Mouse (Mus musculus) gastrocnemius, adult 2 months (tissue): Measurements from ENCODE around the gene Mymk. TPM values are rescaled to one million over a fixed set of nuclear protein-coding genes. Genes with fewer than 3 reads are reported as not detected.

Experiments
- DNase-seq: peaks from one replicate; pipeline ENCODE4 v3.0.0; 2022
- H3K27ac ChIP-seq: fragments of 200-600 bp; 2 replicates; pipeline ENCODE4 v1.8.1; 2022; ENCODE audit warnings: mild to moderate bottlenecking
- H3K4me3 ChIP-seq: fragments of 200-600 bp; 2 replicates; pipeline ENCODE4 v1.8.1; 2022; ENCODE audit warnings: mild to moderate bottlenecking, moderate library complexity
- CTCF ChIP-seq: fragments of 200-600 bp; IDR thresholded peaks from 2 replicates; pipeline ENCODE4 v1.8.1; 2022; ENCODE audit warnings: antibody characterized with exemption, mild to moderate bottlenecking, moderate library complexity
- intact Hi-C: fragments of 180-260 bp; cut with DNase I; formaldehyde crosslinking; loops from one replicate; pipeline ENCODE4 v1.15.1; 2025
- total RNA-seq, 2 experiments: library from RNA; stranded (reverse); gene quantifications; 2 replicates each; pipeline ENCODE4 v1.2.3; 2021

The Mymk gene
- total RNA-seq, 2 experiments from 2014 or later = 0.36 TPM; not detected in 1

DNA sequence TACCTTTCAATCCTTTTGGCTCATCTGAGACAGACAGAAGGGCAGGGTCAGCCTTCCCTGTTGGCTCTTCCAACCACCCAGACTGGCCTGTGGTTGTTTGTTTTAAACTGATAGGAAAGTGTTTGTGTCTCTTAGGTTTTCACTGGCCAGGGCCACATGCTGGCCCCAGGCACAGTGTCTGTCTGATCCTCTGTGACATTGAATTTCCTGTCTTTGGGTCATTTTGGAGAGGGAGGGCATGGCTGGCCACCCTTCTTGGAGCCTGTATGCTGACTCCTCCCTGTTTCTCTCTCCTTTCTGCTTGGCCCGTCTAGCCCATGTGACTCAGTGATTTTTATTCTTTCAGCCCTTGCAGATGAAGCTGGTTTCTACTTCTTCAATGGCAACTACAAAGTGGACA, 17.3 kb upstream of the Mymk start:
- DNase-seq = no peak
- H3K27ac ChIP-seq = peak overlapping the region; percentile 87
- no peak overlapping the region for H3K4me3 ChIP-seq
- intact Hi-C loops = loop anchor here (5.0 kb wide), 1 partner anchor 118 kb away; no protein-coding TSS in a partner anchor
- no peak for TF ChIP-seq CTCF

DNA sequence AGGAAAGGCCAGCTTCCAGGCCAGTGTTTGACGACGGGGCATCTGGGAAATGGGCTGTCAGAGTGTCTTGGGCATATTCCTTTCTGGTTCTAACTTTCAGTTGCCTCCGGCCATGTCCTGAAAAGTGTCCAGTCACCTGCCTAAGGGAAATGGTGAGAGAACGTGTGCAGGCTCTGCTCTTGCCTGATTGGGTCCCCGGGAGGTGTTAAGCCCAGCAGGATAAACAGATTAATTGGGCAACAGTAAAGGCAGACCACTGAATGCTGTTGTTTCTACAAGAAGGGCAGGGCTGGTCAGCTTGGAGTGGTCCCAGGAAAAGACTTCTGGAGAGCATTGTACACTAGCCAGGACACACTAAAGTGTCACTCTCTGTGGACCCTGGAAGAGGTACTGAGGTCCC, 16.7 kb upstream of the Mymk start:
- no peak for DNase-seq
- no peak for TF ChIP-seq CTCF
- intact Hi-C loops = loop anchor here (5.0 kb wide), 1 partner anchor 119 kb away; no protein-coding TSS in a partner anchor
- H3K27ac ChIP-seq = peak overlapping the region; percentile 87
- peak overlapping the region; percentile 50 for H3K4me3 ChIP-seq

GRCm38 (mm10) chr2:27088071-27088644, 16.2 kb upstream of the Mymk start:
- peak overlapping the region; percentile 87 for H3K27ac ChIP-seq
- H3K4me3 ChIP-seq = peak overlapping the region; percentile 50
- intact Hi-C loops = loop anchor here (5.0 kb wide), 1 partner anchor 119 kb away; no protein-coding TSS in a partner anchor

DNA sequence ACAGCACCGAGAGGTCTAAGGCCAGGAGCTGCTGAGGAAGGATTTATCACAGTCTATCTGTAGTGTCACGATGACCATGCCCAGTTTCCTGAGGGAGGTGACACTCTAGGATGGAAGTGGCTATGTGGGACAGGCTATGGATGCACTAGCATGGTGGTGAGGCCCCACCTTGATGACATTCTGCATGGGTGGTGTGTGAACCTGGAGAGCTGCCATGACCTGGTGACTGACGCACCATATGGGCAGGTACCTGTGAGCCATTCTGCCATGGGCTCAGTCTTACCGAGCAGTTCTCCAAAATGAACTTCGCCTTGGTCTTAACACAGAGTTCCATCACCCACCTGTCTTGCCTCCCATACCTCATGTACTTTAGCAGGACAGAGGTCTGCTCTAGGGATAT, 15.6 kb upstream of the Mymk start:
- DNase-seq = no peak
- intact Hi-C loops = loop anchor here (5.0 kb wide), 1 partner anchor 120 kb away; no protein-coding TSS in a partner anchor
- no peak for TF ChIP-seq CTCF
- H3K27ac ChIP-seq = peak overlapping the region; percentile 66
- no peak overlapping the region for H3K4me3 ChIP-seq

More at GRCm38 (mm10) chr2:27088071-27088644, 16.2 kb upstream of the Mymk start:
- TF ChIP-seq CTCF = no peak
- peak; percentile 90 for DNase-seq

- intact Hi-C loops = loop anchor here (5.0 kb wide), 1 partner anchor 121 kb away; no protein-coding TSS in a partner anchor
- no peak for TF ChIP-seq CTCF
- no peak for DNase-seq
- Histone ChIP-seq H3K27ac (no peak overlapping the region), H3K4me3 (no peak overlapping the region)
Measured at GRCm38 (mm10) chr2:27086483-27087010, 14.6 kb upstream of the Mymk start.

- Histone ChIP-seq H3K27ac (no peak overlapping the region), H3K4me3 (no peak overlapping the region)
- TF ChIP-seq CTCF = no peak
- peak; percentile 63 for DNase-seq
- intact Hi-C loops = loop anchor here (5.0 kb wide), 1 partner anchor 122 kb away; no protein-coding TSS in a partner anchor
Measured at GRCm38 (mm10) chr2:27085801-27086200, 13.8 kb upstream of the Mymk start.

DNA sequence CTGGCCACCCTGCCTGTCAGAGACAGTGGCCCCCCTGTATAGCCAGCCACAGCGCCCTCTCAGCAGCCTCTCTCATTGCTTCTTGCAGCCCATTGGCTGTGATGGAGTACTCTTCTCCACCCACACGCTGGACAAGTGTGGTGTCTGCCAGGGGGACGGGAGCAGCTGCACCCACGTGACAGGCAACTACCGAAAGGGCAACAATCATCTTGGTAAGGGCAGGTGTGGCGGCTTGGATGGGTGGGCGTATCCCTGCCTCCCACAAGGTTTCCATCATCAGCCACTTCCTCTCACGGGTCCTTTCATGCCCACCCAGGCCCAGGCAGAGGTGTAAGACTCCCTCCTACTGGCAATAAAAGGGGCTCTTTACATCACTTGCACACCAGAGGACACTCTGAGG, 13.0 kb upstream of the Mymk start:
- TF ChIP-seq CTCF = no peak
- Histone ChIP-seq H3K27ac (no peak overlapping the region), H3K4me3 (no peak overlapping the region)
- no peak for DNase-seq
- intact Hi-C loops = loop anchor here (5.0 kb wide), 1 partner anchor 122 kb away; no protein-coding TSS in a partner anchor

DNA sequence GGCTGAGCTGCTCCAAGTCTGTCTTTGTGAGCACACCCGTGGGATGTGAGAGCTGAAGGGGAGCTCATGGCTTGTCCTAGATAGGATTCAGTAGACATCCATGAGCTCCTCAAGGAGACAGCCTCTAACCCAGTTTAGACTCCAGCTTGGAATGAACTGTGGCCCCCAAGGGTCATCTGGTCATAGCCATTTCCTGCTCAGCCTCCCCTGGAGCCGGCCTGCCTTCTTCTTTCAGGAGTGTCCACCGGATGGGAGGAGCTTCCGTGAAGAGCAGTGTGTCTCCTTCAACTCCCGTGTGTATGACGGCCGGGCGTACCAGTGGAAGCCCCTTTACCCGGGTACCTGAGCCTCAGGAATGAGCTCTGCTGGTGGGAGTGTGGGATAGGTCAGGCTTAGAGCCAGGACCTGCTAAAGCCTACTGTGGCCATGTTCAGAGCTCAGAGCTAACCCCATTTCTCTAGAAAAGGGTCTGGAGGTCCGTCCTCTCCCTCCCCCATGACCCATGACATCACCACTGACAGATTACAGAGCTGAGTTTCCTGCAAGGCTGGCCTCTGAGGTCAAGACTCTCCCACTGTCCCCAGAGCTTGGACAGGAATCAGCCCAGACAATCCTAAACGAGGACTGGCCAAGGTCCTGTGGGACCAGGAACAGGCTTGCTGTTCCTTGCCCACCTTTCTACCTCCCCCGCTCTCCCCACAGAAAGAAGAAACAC, 11.9 kb upstream of the Mymk start:
- H3K27ac ChIP-seq = no peak overlapping the region
- no peak for DNase-seq
- TF ChIP-seq CTCF = no peak
- no peak overlapping the region for H3K4me3 ChIP-seq
- intact Hi-C loops = no loop called here

DNA sequence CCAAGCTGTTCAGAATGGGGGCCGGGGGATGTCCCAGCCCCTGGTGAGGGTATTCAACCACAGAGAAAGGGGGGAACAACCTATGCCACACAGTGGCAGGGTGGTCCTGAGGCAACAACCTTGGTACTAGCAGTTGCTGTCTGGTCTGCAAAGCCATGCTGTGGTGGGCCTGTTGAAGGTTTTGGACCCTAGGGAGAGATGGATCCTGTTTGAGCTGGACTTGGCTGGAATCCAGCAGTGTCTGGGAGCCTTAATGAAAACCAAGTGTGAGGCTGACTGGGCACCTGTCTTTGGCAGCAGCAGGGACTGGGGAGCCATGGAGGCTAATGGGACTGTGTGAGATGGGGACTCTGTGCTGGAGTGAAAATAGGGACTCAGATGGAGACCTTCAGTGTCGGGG, 7.7 kb upstream of the Mymk start:
- TF ChIP-seq CTCF = no peak
- intact Hi-C loops = no loop called here
- DNase-seq = peak; percentile 41
- Histone ChIP-seq H3K27ac (0 out of 2 replicates have a peak overlapping the region, but pooled peaks have one; percentile 29), H3K4me3 (peak overlapping the region; percentile 62)

DNA sequence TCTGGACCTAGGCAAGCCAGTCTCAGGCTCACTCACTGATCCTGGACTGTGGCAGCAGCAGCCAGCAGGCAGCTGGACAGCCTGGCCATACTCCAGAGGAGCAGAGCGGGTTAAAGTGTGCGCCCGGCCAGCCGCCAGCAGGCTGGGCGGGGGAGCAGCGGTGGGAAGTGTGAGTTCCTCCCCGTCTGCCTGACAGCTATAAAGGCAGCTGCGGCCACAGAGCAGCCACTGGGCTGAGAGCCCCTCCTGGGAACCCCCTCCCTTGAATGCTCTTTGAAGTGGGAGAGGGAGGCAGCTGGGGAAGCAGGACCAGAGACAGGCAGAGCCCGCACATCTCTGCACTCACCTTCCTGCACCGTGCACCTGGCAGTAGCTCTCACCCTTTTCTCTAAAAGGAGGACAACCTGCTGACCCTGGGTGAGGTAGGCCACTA, 7.2 kb upstream of the Mymk start, which contains the start of gene Adamtsl2:
Adamtsl2 (plus strand) TSS at position 228 of the 433 bp plus-strand sequence.
- intact Hi-C loops = no loop called here
- TF ChIP-seq CTCF = no peak
- peak; percentile 88 for DNase-seq
- Histone ChIP-seq H3K4me3 (peak within 1 kb of the TSS; percentile 62), H3K27ac (0 out of 2 replicates have a peak within 1 kb of the TSS, but pooled peaks have one; percentile 29)

- TF ChIP-seq CTCF = no peak
- no peak for DNase-seq
- Histone ChIP-seq H3K27ac (no peak overlapping the region), H3K4me3 (no peak overlapping the region)
- intact Hi-C loops = no loop called here
Measured at GRCm38 (mm10) chr2:27078312-27078711, 6.3 kb upstream of the Mymk start.

- TF ChIP-seq CTCF = peak; percentile 16; the same call in 1 of the 2 replicates
- H3K4me3 ChIP-seq = no peak overlapping the region
- intact Hi-C loops = no loop called here
- DNase-seq = peak; percentile 43
- no peak overlapping the region for H3K27ac ChIP-seq
Measured at GRCm38 (mm10) chr2:27077655-27078244, 5.8 kb upstream of the Mymk start.
